Mouse (Mus musculus) MEL (cell line): ENCODE results near the gene Car12.

Experiments
- BHLHE40 ChIP-seq: IDR thresholded peaks from 2 replicates; pipeline ENCODE4 v1.6.1; 2012; ENCODE audit warnings: low read depth, mild to moderate bottlenecking, inconsistent platforms, low read length, improper control_type of control experiment, borderline replicate concordance
- CTCF ChIP-seq, 3 experiments: IDR thresholded peaks in 2 of 3; conservative IDR thresholded peaks in 1 of 3; 2 replicates each; pipeline ENCODE4 v1.5.1; 2011 to 2012; ENCODE audit warnings: low read length in 3 of 3, low read depth in 2 of 3, mild to moderate bottlenecking in 2 of 3, improper control_type of control experiment in 1 of 3, inconsistent platforms in 1 of 3, mixed read lengths in 1 of 3, moderate library complexity in 1 of 3; ENCODE audit not compliant: control insufficient read depth in 1 of 3, insufficient read depth in 1 of 3, poor library complexity in 1 of 3, severe bottlenecking in 1 of 3
- EP300 ChIP-seq, 2 experiments: IDR thresholded peaks; 2 replicates each; pipeline ENCODE4 v1.6.1; 2011; ENCODE audit warnings: improper control_type of control experiment in 2 of 2, low read length in 2 of 2, low read depth in 1 of 2, mild to moderate bottlenecking in 1 of 2
- GABPA ChIP-seq: IDR thresholded peaks from 2 replicates; pipeline ENCODE4 v1.6.1; 2012; ENCODE audit warnings: low read depth, mild to moderate bottlenecking, inconsistent platforms, low read length, improper control_type of control experiment, moderate library complexity
- MAZ ChIP-seq: IDR thresholded peaks from 2 replicates; pipeline ENCODE4 v1.6.1; 2012; ENCODE audit warnings: low read depth, mild to moderate bottlenecking, inconsistent platforms, low read length, improper control_type of control experiment
- NELFE ChIP-seq: IDR thresholded peaks from 2 replicates; pipeline ENCODE4 v1.6.1; 2011; ENCODE audit warnings: low read depth, low read length, improper control_type of control experiment
- ZNF384 ChIP-seq: IDR thresholded peaks from 2 replicates; pipeline ENCODE4 v1.6.1; 2012; ENCODE audit warnings: low read depth, mild to moderate bottlenecking, inconsistent platforms, low read length, improper control_type of control experiment

DNA sequence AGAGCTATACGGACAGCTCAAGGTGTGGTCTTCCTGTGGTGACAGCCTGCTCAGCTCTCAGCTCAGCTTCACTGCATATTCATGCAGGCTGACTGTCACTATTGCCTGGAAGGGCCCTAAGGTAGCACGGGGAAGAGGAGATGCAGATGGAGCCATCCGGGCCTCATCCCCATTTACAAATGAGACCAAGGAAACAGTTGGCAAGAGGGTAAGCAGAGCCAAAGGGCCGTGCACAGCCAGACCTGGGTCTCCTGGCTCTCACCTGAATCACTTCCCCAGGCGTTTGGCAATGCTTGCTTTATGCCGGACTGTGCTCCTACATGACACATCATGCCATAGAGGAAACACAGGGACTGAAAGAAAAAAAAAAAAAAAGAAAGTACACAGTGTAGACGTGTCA, 13.8 kb downstream of the Car12 start:
- TF ChIP-seq CTCF (IDR thresholded peaks at IDR 0.05 in 2 of 3, conservative IDR thresholded peaks at IDR 0.05 in 1 of 3; ENCODE audit: control insufficient read depth in 1 of 3, insufficient read depth in 1 of 3, low read depth in 2 of 3, low read length in 3 of 3, poor library complexity in 1 of 3, severe bottlenecking in 1 of 3) (no peak), GABPA (no peak), EP300 (IDR thresholded peaks at IDR 0.05; ENCODE audit: low read depth in 1 of 2, low read length in 2 of 2) (no peak), MAZ (no peak), BHLHE40 (no peak), NELFE (no peak), ZNF384 (no peak)
